Mouse (Mus musculus): Measurements from ENCODE around the gene Tenm4. TPM values are rescaled to one million over a fixed set of nuclear protein-coding genes. Genes with fewer than 3 reads are reported as not detected.

The Tenm4 gene
- polyA plus RNA-seq, 1 experiment from 2014 or later = 9.1 TPM

- no peak overlapping the region for H3K4me3 ChIP-seq (ENCODE audit: low read length)
- WGBS = 83% methylated on average over 6 of the region's 6 CpGs
- no peak for ATAC-seq (replicated peaks; ENCODE audit: extremely low read depth, insufficient read depth, low FRiP score)
These were observed 649.3 kb downstream of the Tenm4 start for GRCm38 (mm10) chr7:96820343-96820742.

GRCm38 (mm10) chr7:96826101-96826500 is 655.1 kb downstream of the Tenm4 start:
- peaks cover 6% of the 10 kb centered on the region for H3K9me3 ChIP-seq (replicated peaks; ENCODE audit: control insufficient read depth, low read length)
- WGBS = 85% methylated on average over 6 of the region's 6 CpGs
- H3K4me3 ChIP-seq (ENCODE audit: low read length) = no peak overlapping the region
- H3K36me3 ChIP-seq (ENCODE audit: control insufficient read depth, insufficient read depth) = no peaks in the 10 kb centered on the region
- H3K27me3 ChIP-seq (ENCODE audit: control insufficient read depth, insufficient read depth, low read length) = no peaks in the 10 kb centered on the region
- no peak overlapping the region for H3K27ac ChIP-seq (ENCODE audit: low read length)
- no peak for ATAC-seq (replicated peaks; ENCODE audit: extremely low read depth, insufficient read depth, low FRiP score)
- no peak overlapping the region for H3K9ac ChIP-seq (ENCODE audit: low read length)
- no peak overlapping the region for H3K4me2 ChIP-seq (ENCODE audit: low read depth, low read length)
- H3K4me1 ChIP-seq (ENCODE audit: control insufficient read depth, insufficient read depth, low read length) = no peaks in the 10 kb centered on the region

More at GRCm38 (mm10) chr7:96820343-96820742, 649.3 kb downstream of the Tenm4 start:
- Histone ChIP-seq H3K9ac (ENCODE audit: low read length) (no peak overlapping the region), H3K27me3 (ENCODE audit: control insufficient read depth, insufficient read depth, low read length) (no peaks in the 10 kb centered on the region), H3K27ac (ENCODE audit: low read length) (no peak overlapping the region), H3K4me1 (ENCODE audit: control insufficient read depth, insufficient read depth, low read length) (0 out of 2 replicates have a peak, but pooled peaks cover 3% of the 10 kb centered on the region), H3K36me3 (ENCODE audit: control insufficient read depth, insufficient read depth) (no peaks in the 10 kb centered on the region), H3K4me2 (ENCODE audit: low read depth, low read length) (no peak overlapping the region), H3K9me3 (replicated peaks; ENCODE audit: control insufficient read depth, low read length) (no peaks in the 10 kb centered on the region)

- H3K4me3 ChIP-seq (ENCODE audit: low read length) = no peak overlapping the region
- WGBS = 90% methylated on average over 6 of the region's 6 CpGs
- H3K9ac ChIP-seq (ENCODE audit: low read length) = no peak overlapping the region
- H3K9me3 ChIP-seq (replicated peaks; ENCODE audit: control insufficient read depth, low read length) = peaks cover 6% of the 10 kb centered on the region
- H3K27me3 ChIP-seq (ENCODE audit: control insufficient read depth, insufficient read depth, low read length) = no peaks in the 10 kb centered on the region
- no peaks in the 10 kb centered on the region for H3K4me1 ChIP-seq (ENCODE audit: control insufficient read depth, insufficient read depth, low read length)
- no peaks in the 10 kb centered on the region for H3K36me3 ChIP-seq (ENCODE audit: control insufficient read depth, insufficient read depth)
- ATAC-seq (replicated peaks; ENCODE audit: extremely low read depth, insufficient read depth, low FRiP score) = no peak
- no peak overlapping the region for H3K4me2 ChIP-seq (ENCODE audit: low read depth, low read length)
- H3K27ac ChIP-seq (ENCODE audit: low read length) = no peak overlapping the region
These were observed 655.6 kb downstream of the Tenm4 start for GRCm38 (mm10) chr7:96826672-96827071.

GRCm38 (mm10) chr7:96832551-96832950 is 661.5 kb downstream of the Tenm4 start:
- H3K4me1 ChIP-seq (ENCODE audit: control insufficient read depth, insufficient read depth, low read length) = peaks cover 10% of the 10 kb centered on the region

GRCm38 (mm10) chr7:96833012-96833411 is 662.0 kb downstream of the Tenm4 start:
- no peak overlapping the region for H3K4me3 ChIP-seq (ENCODE audit: low read length)
- H3K4me1 ChIP-seq (ENCODE audit: control insufficient read depth, insufficient read depth, low read length) = peaks cover 10% of the 10 kb centered on the region
- WGBS = 33% methylated on average over 3 of the region's 3 CpGs
- no peak overlapping the region for H3K9ac ChIP-seq (ENCODE audit: low read length)
- no peaks in the 10 kb centered on the region for H3K36me3 ChIP-seq (ENCODE audit: control insufficient read depth, insufficient read depth)
- H3K27me3 ChIP-seq (ENCODE audit: control insufficient read depth, insufficient read depth, low read length) = no peaks in the 10 kb centered on the region
- 0 out of 2 replicates have a peak overlapping the region, but pooled peaks have one; percentile 8 for H3K27ac ChIP-seq (ENCODE audit: low read length)
- ATAC-seq (replicated peaks; ENCODE audit: extremely low read depth, insufficient read depth, low FRiP score) = no peak
- H3K9me3 ChIP-seq (replicated peaks; ENCODE audit: control insufficient read depth, low read length) = peaks cover 4% of the 10 kb centered on the region
- H3K4me2 ChIP-seq (ENCODE audit: low read depth, low read length) = no peak overlapping the region

More at GRCm38 (mm10) chr7:96832551-96832950, 661.5 kb downstream of the Tenm4 start:
- H3K9me3 ChIP-seq (replicated peaks; ENCODE audit: control insufficient read depth, low read length) = peaks cover 6% of the 10 kb centered on the region
- 0 out of 2 replicates have a peak overlapping the region, but pooled peaks have one; percentile 8 for H3K27ac ChIP-seq (ENCODE audit: low read length)
- H3K36me3 ChIP-seq (ENCODE audit: control insufficient read depth, insufficient read depth) = no peaks in the 10 kb centered on the region
- 32% methylated on average over 9 of the region's 9 CpGs for WGBS
- H3K4me3 ChIP-seq (ENCODE audit: low read length) = no peak overlapping the region
- peak; percentile 49; the same call in 1 of the 2 replicates for ATAC-seq (replicated peaks; ENCODE audit: extremely low read depth, insufficient read depth, low FRiP score)
- H3K9ac ChIP-seq (ENCODE audit: low read length) = peak overlapping the region; percentile 21; the same call in 1 of the 2 replicates
- peak overlapping the region; percentile 10; the same call in 1 of the 2 replicates for H3K4me2 ChIP-seq (ENCODE audit: low read depth, low read length)
- H3K27me3 ChIP-seq (ENCODE audit: control insufficient read depth, insufficient read depth, low read length) = no peaks in the 10 kb centered on the region

GRCm38 (mm10) chr7:96834681-96835289 is 663.7 kb downstream of the Tenm4 start:
- H3K9ac ChIP-seq (ENCODE audit: low read length) = no peak overlapping the region
- no peak overlapping the region for H3K27ac ChIP-seq (ENCODE audit: low read length)
- H3K4me3 ChIP-seq (ENCODE audit: low read length) = no peak overlapping the region
- H3K4me2 ChIP-seq (ENCODE audit: low read depth, low read length) = no peak overlapping the region
- 38% methylated on average over 6 of the region's 6 CpGs for WGBS
- H3K4me1 ChIP-seq (ENCODE audit: control insufficient read depth, insufficient read depth, low read length) = peaks cover 10% of the 10 kb centered on the region
- no peak for ATAC-seq (replicated peaks; ENCODE audit: extremely low read depth, insufficient read depth, low FRiP score)
- no peaks in the 10 kb centered on the region for H3K27me3 ChIP-seq (ENCODE audit: control insufficient read depth, insufficient read depth, low read length)
- H3K9me3 ChIP-seq (replicated peaks; ENCODE audit: control insufficient read depth, low read length) = no peaks in the 10 kb centered on the region
- no peaks in the 10 kb centered on the region for H3K36me3 ChIP-seq (ENCODE audit: control insufficient read depth, insufficient read depth)

GRCm38 (mm10) chr7:96835313-96835712 is 664.3 kb downstream of the Tenm4 start:
- Histone ChIP-seq H3K27me3 (ENCODE audit: control insufficient read depth, insufficient read depth, low read length) (no peaks in the 10 kb centered on the region), H3K4me1 (ENCODE audit: control insufficient read depth, insufficient read depth, low read length) (peaks cover 10% of the 10 kb centered on the region), H3K4me3 (ENCODE audit: low read length) (no peak overlapping the region), H3K36me3 (ENCODE audit: control insufficient read depth, insufficient read depth) (no peaks in the 10 kb centered on the region), H3K9me3 (replicated peaks; ENCODE audit: control insufficient read depth, low read length) (no peaks in the 10 kb centered on the region), H3K27ac (ENCODE audit: low read length) (no peak overlapping the region), H3K9ac (ENCODE audit: low read length) (no peak overlapping the region), H3K4me2 (ENCODE audit: low read depth, low read length) (no peak overlapping the region)
- 51% methylated on average over 2 of the region's 2 CpGs for WGBS
- ATAC-seq (replicated peaks; ENCODE audit: extremely low read depth, insufficient read depth, low FRiP score) = no peak

GRCm38 (mm10) chr7:96838271-96838841 is 667.3 kb downstream of the Tenm4 start:
- no peak for ATAC-seq (replicated peaks; ENCODE audit: extremely low read depth, insufficient read depth, low FRiP score)
- Histone ChIP-seq H3K9ac (ENCODE audit: low read length) (no peak overlapping the region), H3K9me3 (replicated peaks; ENCODE audit: control insufficient read depth, low read length) (no peaks in the 10 kb centered on the region), H3K4me2 (ENCODE audit: low read depth, low read length) (no peak overlapping the region), H3K36me3 (ENCODE audit: control insufficient read depth, insufficient read depth) (no peaks in the 10 kb centered on the region), H3K4me3 (ENCODE audit: low read length) (no peak overlapping the region), H3K4me1 (ENCODE audit: control insufficient read depth, insufficient read depth, low read length) (peaks cover 4% of the 10 kb centered on the region), H3K27me3 (ENCODE audit: control insufficient read depth, insufficient read depth, low read length) (no peaks in the 10 kb centered on the region), H3K27ac (ENCODE audit: low read length) (no peak overlapping the region)
- WGBS = 86% methylated on average over 8 of the region's 8 CpGs

GRCm38 (mm10) chr7:96838926-96839325 is 667.9 kb downstream of the Tenm4 start:
- Histone ChIP-seq H3K27me3 (ENCODE audit: control insufficient read depth, insufficient read depth, low read length) (no peaks in the 10 kb centered on the region), H3K4me2 (ENCODE audit: low read depth, low read length) (no peak overlapping the region), H3K4me3 (ENCODE audit: low read length) (no peak overlapping the region), H3K36me3 (ENCODE audit: control insufficient read depth, insufficient read depth) (no peaks in the 10 kb centered on the region), H3K9me3 (replicated peaks; ENCODE audit: control insufficient read depth, low read length) (no peaks in the 10 kb centered on the region), H3K4me1 (ENCODE audit: control insufficient read depth, insufficient read depth, low read length) (peaks cover 4% of the 10 kb centered on the region), H3K27ac (ENCODE audit: low read length) (no peak overlapping the region), H3K9ac (ENCODE audit: low read length) (no peak overlapping the region)
- ATAC-seq (replicated peaks; ENCODE audit: extremely low read depth, insufficient read depth, low FRiP score) = no peak
- WGBS = 91% methylated on average over 4 of the region's 4 CpGs
